Mouse (Mus musculus) cerebellum, postnatal 14 days (tissue): ENCODE measurements around the gene H3f3a.

Source experiments
- DNase-seq, 2 experiments: peaks; one replicate each; pipeline ENCODE4 v3.0.0; 2021; ENCODE audit warnings: mixed read lengths in 2 of 2

Gene H3f3a

DNA sequence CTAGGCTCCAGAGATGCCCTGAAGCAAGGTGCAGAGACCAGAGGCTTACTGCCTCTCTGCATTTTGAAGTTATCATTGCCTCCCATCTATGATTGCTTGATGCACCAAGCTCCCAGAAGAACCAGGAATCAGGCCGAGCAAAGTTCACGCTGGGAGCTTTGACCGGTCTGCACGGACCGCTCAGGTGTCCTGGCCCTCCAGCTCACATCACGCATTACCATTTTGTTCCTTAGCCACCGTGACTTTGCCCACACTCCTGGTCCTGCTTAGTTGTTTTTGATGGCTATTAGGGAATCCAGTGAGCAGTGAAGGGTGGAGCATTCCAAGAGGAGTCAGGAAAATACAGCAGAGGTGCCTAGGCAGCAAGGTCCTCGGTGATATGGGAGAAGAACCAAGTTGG lies 33.5 kb downstream of the H3f3a start:
- no peak for DNase-seq

GRCm38 (mm10) chr1:180778941-180779340 lies 34.8 kb downstream of the H3f3a start:
- DNase-seq: no peak

DNA sequence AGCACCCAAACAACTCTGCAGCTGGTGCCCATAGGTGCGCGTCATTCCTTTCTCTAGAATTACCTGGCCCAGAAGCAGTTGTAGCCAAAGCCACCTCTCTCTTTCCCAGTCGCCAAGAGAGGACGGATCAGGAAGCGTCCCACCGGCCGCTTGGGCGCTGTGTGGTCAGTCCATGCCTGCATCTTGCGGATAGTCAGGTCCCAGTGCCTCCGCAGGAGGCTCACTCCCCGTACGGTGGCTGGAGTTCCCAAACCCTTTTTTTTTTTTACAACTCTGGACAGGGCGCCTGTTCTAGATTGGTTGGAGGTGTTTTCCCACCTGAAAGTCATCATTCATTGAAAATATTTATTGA lies 35.4 kb downstream of the H3f3a start:
- no peak for DNase-seq

DNA sequence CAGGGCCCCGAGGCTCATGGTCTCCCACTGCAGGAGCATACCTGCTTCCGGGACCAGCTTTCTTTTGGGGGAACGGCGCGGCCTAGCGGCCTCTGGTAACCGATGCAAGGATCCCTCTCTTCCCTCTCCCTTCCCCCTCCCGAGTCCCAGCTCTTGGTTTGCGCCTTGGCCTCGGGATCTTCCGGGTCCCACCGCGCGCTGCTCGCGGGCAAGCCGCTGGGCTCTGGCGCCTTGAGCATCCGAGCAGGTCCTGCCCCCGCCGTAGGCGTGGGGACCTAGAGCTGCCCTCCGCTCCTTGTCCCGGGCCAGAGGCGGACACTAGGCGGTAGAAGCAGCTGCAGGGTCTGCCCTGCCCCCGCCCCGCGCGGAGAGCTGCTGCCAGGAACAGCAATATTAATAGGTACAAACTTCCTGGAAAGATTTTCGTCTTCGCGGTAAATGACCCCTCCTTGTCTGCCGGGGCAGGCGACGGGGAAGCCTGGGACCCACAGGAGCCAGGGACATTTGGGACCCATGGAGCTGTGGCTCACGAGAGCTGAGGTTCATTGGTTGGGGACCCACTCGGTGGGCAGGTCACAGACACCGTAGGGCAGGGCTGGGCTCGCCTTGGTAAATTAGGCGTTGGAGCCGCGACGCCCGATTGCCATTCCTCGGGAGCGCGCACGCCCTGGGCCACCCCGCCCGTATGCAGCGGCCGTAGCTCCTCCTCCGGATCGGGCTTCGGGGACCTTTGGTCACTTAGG lies 35.9 kb downstream of the H3f3a start:
- peak; percentile 91 for DNase-seq

DNA sequence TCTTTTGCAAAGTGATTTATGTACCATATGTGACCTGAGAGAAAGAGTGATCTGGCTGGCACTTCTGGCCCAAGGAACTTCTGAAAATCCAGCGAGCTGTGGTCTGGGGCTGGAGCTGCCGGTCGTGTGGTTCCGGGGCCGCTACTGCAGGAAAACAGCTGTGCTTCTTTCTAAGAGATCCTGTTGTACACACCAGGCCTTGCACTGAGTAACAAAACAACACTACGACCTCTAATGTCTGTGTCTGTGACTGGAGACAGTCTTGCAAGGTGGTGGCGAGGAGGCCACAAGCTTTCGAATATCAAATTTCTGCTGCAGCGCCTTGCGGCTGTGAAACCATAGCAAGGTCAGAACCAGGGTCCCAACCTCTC lies 36.5 kb downstream of the H3f3a start:
- no peak for DNase-seq

DNA sequence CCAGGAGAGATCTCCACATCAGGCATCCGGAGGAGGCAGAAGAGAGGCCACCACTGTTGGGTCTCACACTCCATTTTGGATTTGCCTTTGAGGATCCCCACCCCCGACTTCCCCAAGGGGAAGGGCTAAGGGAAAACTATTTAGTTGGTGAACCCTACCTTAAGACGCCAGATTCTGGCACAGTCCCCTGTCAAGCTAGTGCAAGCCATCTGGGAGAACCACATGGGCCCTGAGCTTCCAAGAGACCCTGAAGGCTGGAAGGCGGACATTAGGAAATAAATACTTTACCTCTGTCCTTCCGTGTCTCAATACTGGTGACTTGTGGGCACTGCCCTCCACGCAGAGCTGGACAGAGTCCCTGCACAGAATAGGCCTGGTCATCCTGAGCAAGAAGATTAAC lies 37.2 kb downstream of the H3f3a start:
- DNase-seq: peak; percentile 58 to 65

DNA sequence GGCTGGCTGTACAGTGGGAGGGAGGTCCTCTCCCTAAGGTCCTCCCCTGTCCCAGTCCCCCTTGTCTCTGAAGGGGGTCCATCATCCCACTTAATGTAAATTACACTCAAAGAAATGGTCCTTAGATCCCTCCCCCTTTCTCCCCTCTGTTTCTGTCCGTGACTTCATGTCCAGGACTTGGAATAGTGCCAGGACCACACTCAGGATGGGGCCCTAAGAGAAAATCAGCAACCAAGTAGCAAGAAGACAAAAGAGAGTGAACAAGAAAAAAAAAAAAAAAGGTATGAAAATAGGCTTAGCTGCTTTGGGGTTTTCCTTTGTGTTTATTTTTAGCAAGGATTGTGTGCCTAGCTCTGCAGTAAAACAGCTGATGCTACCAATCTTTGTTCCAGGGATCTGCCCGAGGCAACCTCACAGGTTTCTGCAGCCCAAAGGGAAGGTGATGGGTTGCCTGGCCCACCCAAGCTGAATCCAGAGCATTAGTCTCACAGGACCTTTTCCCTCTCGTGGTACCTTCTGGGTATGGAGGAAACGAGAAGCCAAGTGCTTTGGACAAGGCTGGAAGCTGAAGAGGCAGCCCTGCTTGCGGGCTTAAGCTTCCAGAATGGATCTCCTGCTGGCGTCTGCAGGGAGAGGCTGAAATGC lies 37.8 kb downstream of the H3f3a start:
- peak in 1 of 2 experiments; percentile 35 for DNase-seq

DNA sequence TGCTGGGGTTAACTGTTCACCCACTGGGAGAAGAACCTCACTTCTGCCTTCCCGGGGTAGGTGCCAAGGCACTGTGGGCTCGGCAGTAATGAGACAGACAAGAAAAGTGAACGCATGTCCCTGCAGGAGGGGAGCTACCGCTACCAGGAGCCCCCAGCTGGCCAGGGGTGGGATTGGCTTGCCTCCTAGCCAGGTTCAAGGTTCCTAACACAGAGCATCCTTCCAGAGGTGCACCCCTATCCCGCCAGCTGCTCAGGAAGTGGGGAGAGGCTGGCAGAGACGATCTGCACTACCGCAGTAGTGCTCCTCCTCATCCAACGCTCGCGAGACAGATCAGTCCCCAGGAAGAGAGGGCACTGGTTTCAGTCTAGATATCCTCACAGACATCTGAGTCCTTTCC lies 38.4 kb downstream of the H3f3a start:
- peak in 1 of 2 experiments; percentile 12 for DNase-seq

GRCm38 (mm10) chr1:180774664-180775063 lies 39.1 kb downstream of the H3f3a start:
- peak in 1 of 2 experiments; percentile 74 for DNase-seq

DNA sequence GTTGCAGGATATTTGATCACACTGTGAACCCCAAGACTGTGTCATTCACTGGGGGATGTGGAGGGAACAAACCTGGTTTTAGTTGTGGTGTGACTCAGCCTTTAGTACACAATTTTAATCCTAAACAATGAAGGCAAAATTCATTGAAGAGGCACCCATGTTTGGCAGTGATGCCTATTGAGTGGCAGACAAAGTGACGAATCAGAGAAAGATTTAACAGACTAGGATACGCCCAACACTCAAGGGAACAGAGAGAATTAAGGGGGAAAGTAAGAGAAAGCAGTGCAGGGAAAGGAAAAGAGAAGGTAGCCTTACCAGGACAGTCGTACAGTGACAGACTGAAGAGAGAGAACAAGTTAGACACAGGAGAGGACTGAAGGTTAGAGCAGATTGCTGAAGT lies 41.5 kb downstream of the H3f3a start:
- no peak for DNase-seq

- DNase-seq: no peak
Observed at GRCm38 (mm10) chr1:180771722-180772121, 42.0 kb downstream of the H3f3a start.

DNA sequence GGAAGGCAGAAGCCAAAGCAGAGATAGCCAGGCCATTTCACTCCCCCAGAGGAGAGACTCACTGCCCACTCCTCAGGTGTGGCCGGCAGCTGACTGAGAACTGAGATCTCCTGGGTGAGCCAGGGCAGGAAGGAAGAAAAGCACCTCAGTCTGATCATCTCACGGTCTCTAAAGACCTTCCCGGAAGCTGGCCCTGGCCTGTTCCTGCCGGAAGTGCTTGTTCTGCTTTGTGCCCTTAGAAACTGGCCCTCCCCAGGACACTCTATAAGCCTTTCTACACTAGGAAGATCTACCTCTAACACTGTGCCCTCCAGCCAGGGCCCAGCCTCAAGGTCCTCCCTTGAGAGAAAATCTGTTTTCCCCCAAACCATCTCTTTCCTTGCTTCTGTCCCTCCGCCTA lies 42.4 kb downstream of the H3f3a start:
- DNase-seq: no peak

- peak; percentile 91 to 92 for DNase-seq
Observed at GRCm38 (mm10) chr1:180768334-180769168, 45.2 kb downstream of the H3f3a start.

DNA sequence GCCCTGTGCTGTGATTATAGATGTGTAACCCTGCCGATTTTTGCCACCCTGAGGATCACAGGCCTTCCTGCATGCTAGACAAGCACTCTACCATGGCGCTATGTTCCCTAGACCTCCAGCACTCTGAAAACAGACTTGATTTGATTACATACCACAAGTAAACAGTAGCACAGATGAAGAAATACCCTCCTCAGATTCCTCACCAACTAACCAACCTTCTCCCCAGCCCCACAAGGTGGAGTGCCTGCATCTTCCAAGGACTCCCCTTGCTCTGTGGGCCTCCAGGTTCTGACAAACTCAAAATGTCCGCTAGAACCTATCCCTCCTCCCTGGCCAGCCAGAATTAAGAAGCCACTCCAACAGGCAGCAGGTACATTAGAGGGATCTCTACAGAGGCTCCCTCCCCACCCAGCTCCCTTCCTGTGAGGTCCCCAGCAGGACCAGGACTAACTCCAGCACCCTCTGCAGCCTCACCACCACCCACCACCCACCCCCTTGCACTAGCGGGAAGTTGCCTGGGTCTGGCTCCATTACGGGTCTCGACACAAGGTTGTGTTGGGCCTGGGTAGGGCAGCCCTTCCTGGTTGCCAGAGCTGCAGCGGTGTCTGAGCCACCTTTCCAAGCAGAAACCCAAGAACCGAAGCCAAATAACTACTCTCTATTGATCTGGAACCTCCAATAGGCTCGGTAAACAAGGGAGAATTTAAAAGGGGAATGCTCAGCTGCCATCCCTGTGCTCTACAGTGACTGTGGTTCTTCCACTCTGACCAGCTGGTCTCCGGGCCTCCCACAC lies 46.0 kb downstream of the H3f3a start:
- DNase-seq: peak in 1 of 2 experiments; percentile 63

DNA sequence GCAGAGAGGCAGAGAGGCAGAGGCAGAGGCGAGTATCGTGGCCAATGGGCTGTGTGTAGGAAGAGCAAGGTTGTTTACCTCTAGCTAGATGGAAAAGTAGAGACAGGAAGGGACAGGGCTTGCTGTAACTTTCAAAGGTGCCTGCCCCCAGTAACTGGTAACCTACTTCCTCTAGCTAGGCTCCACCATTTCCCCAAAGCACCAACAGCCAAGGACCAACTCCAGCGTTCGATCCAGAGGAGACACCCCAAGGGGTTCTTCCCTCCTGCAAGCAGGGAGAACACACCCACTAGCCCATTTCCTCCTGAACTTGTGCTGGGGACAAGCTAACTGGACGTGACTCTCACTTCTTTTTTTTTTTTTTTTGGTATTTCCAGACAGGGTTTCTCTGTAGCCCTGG lies 47.2 kb downstream of the H3f3a start:
- no peak for DNase-seq

DNA sequence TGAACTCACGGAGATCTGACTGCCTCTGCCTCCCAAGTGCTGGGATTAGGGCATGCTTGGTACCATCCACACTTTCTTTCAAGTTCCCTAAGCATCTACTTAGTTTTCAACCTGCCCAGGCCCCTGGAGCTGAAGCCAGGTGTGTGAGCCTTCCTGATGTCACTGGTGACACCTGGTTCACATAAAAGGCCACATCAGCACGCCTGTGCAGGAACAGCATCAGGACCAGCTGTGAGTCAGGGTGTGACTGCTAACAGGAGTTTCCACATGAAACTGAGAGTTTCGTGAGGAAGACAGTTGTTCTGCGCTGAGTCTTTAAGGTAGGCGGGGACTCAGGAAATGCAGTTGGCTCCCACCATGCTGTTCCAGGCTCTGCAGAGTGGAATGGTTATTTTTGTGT lies 48.4 kb downstream of the H3f3a start:
- DNase-seq: no peak

- DNase-seq: peak; percentile 92 to 94
Observed at GRCm38 (mm10) chr1:180763828-180764227, 49.9 kb downstream of the H3f3a start.

- peak; percentile 65 to 72 for DNase-seq
Observed at GRCm38 (mm10) chr1:180763307-180763706, 50.4 kb downstream of the H3f3a start.

DNA sequence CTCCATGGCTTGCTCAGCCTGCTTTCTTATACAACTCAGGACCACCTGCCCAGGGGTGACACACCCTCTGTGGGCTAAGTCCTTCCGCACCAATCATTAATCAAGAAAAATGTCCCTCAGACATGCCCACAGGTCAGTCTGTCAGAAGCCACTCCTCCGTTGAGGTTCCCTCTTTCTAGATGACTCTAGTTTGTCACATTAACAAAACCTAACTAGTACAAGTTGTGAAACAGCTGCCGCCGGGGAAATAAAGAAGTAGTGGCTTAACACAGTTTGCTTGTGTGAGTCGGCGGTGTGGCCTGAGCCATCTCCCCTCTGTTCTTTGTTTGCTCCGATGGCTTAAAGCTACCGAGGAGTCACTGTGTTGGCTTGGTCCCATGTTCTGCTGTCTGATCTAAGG lies 51.1 kb downstream of the H3f3a start:
- no peak for DNase-seq

DNA sequence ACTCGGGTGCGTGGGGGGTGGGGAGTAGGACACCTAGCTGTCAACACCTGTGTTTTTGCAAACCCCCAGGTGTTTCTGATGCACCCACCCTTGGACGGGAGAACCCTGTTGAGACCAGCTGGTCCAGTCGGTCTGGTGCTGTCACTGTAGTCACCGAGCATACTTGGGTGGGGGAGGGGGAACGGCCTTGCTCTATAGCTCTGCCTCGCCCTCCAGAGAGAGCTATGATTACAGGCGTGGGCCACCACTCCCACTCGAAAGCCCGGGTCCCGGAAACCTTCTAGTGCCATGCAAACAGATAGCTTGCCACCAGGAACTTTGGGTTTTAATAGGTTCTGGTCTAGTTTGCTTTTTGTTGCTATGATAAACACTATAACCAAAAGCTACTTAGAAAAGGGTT lies 51.6 kb downstream of the H3f3a start:
- no peak for DNase-seq

GRCm38 (mm10) chr1:180757956-180758520 lies 55.7 kb downstream of the H3f3a start:
- no peak for DNase-seq

GRCm38 (mm10) chr1:180757252-180757955 lies 56.3 kb downstream of the H3f3a start:
- DNase-seq: no peak
